Mouse (Mus musculus) C2C12 (cell line): ENCODE results near the gene Xxylt1.

Experiments
- CTCF ChIP-seq: IDR thresholded peaks from one replicate; pipeline ENCODE4 v1.5.1; 2011; ENCODE audit not compliant: control insufficient read depth, insufficient read depth, insufficient read length
- MYOG ChIP-seq: IDR thresholded peaks from one replicate; pipeline ENCODE4 v1.6.1; 2011; ENCODE audit not compliant: control insufficient read depth, insufficient read length; ENCODE audit errors: extremely low read depth

DNA sequence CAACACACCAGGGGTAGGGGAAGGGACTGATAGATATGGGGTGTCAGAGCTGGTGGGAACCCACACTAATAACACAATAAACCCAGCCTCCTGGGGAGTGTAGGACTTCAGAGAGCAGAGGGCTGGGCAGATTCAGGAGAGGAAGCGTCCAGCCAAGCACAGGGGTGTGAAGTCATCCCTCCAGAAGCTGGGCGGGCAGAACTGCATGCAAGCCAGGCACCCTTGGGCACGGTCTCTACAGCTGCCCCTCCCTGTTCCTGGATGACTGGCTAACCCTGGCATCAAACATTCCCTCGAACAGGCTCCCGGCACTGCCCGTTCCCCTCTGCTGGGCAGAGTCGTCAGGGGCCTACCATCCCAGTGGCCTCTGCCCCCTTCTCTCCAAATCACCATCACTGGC lies 13.0 kb downstream of the Xxylt1 start:
- TF ChIP-seq MYOG: no peak
- TF ChIP-seq CTCF: no peak
